Mouse (Mus musculus) neural tube, embryonic 14.5 days (tissue): Measurements from ENCODE around the gene Meox1. TPM values are rescaled to one million over a fixed set of nuclear protein-coding genes. Genes with fewer than 3 reads are reported as not detected.

Source experiments
- ATAC-seq: fragments of 200-750 bp; cut with Nextera tagmentation; 2 replicates; pipeline ENCODE4 v1.8.0; 2017; ENCODE audit warnings: low read depth, mild to moderate bottlenecking, moderate TSS enrichment, moderate library complexity
- H3K27ac ChIP-seq: fragments of 300-500 bp; sonication (generic); 2 replicates; pipeline ENCODE4 v1.5.1; 2014; ENCODE audit warnings: low read depth, mild to moderate bottlenecking, control low read depth, low read length, moderate library complexity, mixed read lengths
- H3K27me3 ChIP-seq: fragments of 300-500 bp; sonication (generic); 2 replicates; pipeline ENCODE4 v1.6.1; 2014; ENCODE audit warnings: low read length; ENCODE audit not compliant: control insufficient read depth, insufficient read depth
- H3K36me3 ChIP-seq: fragments of 300-500 bp; sonication (generic); 2 replicates; pipeline ENCODE4 v1.6.1; 2014; ENCODE audit warnings: low read length, mixed read lengths; ENCODE audit not compliant: control insufficient read depth, insufficient read depth
- H3K4me1 ChIP-seq: fragments of 300-500 bp; sonication (generic); 2 replicates; pipeline ENCODE4 v1.6.1; 2014; ENCODE audit warnings: low read length; ENCODE audit not compliant: control insufficient read depth, insufficient read depth
- H3K4me2 ChIP-seq: fragments of 300-500 bp; sonication (generic); 2 replicates; pipeline ENCODE4 v1.6.1; 2014; ENCODE audit warnings: mild to moderate bottlenecking, low read depth, low read length, control low read depth
- H3K4me3 ChIP-seq: fragments of 300-500 bp; sonication (generic); 2 replicates; pipeline ENCODE4 v1.5.1; 2014; ENCODE audit warnings: low read depth, low read length, control low read depth, mixed read lengths
- H3K9ac ChIP-seq: fragments of 300-500 bp; sonication (generic); replicated peaks from 2 replicates; pipeline ENCODE4 v1.6.1; 2014; ENCODE audit warnings: low read depth, mild to moderate bottlenecking, control low read depth, low read length, mixed read lengths
- H3K9me3 ChIP-seq: fragments of 300-500 bp; sonication (generic); 2 replicates; pipeline ENCODE4 v1.6.1; 2016; ENCODE audit warnings: low read length; ENCODE audit not compliant: control insufficient read depth
- WGBS: fragments of 180-500 bp; shearing (Covaris S2); extraction: QIAGEN DNeasy Blood & Tissue Kit; methylation state at CpG from one replicate; pipeline ENCODE4 v1.1.7; 2014; 5-methylcytosine and 5-hydroxymethylcytosine counted together
- polyA plus RNA-seq: library from polyadenylated mRNA; unstranded; fragments of >200 nt; fragmentation: Nextera tagmentation; extraction: Ambion mirVana; gene quantifications from 2 replicates; pipeline ENCODE4 v1.2.1, GENCODE M21; 2014

The Meox1 gene
- polyA plus RNA-seq, 1 experiment from 2014 or later: 0.37 TPM

DNA sequence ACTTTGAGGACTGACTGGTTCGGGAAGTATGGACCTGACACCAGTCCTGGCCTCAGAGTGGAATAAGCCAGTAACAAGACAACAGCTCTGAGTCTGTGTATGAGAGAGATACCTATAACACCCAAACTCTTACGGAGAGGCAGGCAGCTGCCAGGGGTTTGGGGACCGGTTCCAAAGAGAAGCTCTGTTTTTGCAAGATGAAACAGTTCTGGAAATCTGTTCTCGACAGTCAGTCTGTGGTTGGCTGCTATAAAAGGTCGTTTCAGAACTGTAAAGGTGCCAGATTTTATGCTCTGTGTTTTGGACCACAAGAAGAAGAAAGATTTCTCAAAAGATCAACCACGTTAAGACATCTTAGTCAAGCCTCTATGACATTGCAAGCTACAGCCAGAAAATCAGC is 5.4 kb downstream of the Meox1 start:
- ATAC-seq: no peak
- Histone ChIP-seq H3K9me3 (no peaks in the 10 kb centered on the region), H3K4me2 (no peak overlapping the region), H3K9ac (no peak overlapping the region), H3K36me3 (no peaks in the 10 kb centered on the region), H3K4me3 (no peak overlapping the region), H3K27me3 (no peaks in the 10 kb centered on the region), H3K27ac (no peak overlapping the region), H3K4me1 (peaks cover 9% of the 10 kb centered on the region)
- WGBS: 52% methylated on average over 6 of the region's 6 CpGs

DNA sequence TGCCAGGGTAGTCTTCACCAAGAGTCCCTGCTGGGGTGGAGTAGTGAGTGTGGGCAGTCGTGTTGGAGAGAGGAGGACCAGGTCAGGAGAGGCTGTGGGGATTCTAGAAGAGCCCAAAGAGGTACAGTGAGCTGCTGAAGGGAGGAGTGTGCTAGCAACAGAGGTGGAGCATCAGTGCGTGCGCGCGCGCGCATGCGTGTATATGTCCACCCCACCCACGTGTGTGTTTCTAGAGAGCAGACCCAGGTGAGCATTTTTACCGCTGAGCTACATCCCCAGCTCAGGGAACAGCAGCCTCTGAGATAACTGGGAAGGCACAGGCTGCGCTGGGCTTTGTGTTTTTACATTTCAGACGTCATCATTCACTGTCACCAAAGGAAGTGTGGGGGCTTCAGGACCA is 7.7 kb downstream of the Meox1 start:
- 80% methylated on average over 12 of the region's 12 CpGs for WGBS

DNA sequence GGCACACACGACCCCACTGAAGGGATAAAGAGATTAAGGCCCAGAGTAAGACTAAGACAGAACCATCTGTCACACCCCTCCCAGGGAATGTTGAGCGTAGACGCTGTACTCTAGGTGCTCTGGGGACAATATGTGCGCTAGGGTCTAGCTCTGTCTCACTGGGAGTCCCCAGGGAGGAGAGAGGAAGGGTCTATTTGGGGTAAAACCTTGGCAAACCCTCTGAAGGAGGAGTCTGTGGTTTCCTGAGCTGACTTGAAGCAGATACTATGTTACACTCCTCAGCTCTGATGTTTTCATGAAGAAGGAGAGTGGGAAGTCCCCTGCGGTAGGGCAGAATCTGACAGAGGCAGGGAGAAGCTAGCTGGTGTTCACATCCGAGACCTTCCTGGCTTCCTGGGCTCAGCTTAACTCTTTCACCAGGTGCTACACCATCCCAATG is 8.3 kb downstream of the Meox1 start:
- Histone ChIP-seq H3K9ac (no peak overlapping the region), H3K4me2 (no peak overlapping the region), H3K36me3 (no peaks in the 10 kb centered on the region), H3K4me3 (no peak overlapping the region), H3K4me1 (peaks cover 7% of the 10 kb centered on the region; the same call in 1 of the 2 replicates), H3K9me3 (no peaks in the 10 kb centered on the region), H3K27me3 (no peaks in the 10 kb centered on the region), H3K27ac (no peak overlapping the region)
- ATAC-seq: no peak
- 65% methylated on average over 6 of the region's 6 CpGs for WGBS

More for the DNA sequence above, 7.7 kb downstream of the Meox1 start:
- no peaks in the 10 kb centered on the region for H3K27me3 ChIP-seq
- no peak overlapping the region for H3K4me2 ChIP-seq
- H3K9me3 ChIP-seq: no peaks in the 10 kb centered on the region
- no peak overlapping the region for H3K4me3 ChIP-seq
- no peak overlapping the region for H3K9ac ChIP-seq
- ATAC-seq: no peak
- H3K36me3 ChIP-seq: no peaks in the 10 kb centered on the region
- H3K27ac ChIP-seq: no peak overlapping the region
- H3K4me1 ChIP-seq: peaks cover 9% of the 10 kb centered on the region

DNA sequence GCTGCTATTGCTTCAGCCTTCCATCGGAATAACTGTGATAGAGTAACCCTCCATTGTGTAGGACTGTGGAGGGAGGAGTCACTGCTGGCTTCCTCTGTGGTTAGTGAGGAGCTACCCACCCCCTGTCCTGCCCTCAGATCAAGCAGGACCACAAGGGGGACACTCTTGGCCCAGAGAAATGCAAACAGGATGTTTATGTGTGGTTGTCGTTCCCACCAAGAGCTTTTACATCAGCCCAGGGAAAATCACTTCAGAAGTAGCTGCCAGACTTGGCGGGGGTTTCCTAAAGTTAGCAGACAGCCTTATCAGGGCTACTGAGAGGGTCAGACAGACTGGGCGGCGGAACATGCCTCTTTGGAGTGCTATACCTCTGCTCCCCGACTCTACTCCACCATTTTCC is 8.9 kb downstream of the Meox1 start:
- H3K4me3 ChIP-seq: no peak overlapping the region
- H3K4me1 ChIP-seq: peaks cover 7% of the 10 kb centered on the region; the same call in 1 of the 2 replicates
- 61% methylated on average over 6 of the region's 6 CpGs for WGBS
- no peaks in the 10 kb centered on the region for H3K27me3 ChIP-seq
- H3K27ac ChIP-seq: no peak overlapping the region
- H3K9me3 ChIP-seq: no peaks in the 10 kb centered on the region
- no peak overlapping the region for H3K4me2 ChIP-seq
- H3K9ac ChIP-seq: no peak overlapping the region
- ATAC-seq: no peak
- no peaks in the 10 kb centered on the region for H3K36me3 ChIP-seq

DNA sequence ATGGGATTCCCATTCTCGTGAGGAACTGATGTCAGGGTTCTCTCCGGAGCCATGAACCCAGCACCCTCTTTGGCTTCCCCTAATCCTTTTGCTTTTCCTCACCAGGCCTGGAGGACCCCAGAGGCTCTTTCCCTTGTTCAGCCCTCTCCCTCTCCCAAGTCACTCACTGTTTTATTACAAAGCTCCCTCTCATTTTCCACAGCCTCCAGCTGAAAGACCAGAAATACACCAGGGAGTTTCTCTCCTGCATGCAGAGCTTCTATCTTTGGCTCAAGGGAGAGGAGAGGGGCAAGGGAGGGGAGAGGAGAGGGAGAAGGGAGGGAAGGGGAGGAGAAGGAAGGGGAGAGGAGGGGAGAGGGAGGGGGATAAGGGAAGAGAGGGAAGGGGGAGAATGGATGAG is 10.3 kb downstream of the Meox1 start:
- Histone ChIP-seq H3K9me3 (no peaks in the 10 kb centered on the region), H3K4me2 (no peak overlapping the region), H3K9ac (no peak overlapping the region), H3K36me3 (no peaks in the 10 kb centered on the region), H3K27me3 (no peaks in the 10 kb centered on the region), H3K27ac (no peak overlapping the region), H3K4me1 (peaks cover 7% of the 10 kb centered on the region; the same call in 1 of the 2 replicates), H3K4me3 (no peak overlapping the region)
- no peak for ATAC-seq
- 66% methylated on average over 2 of the region's 2 CpGs for WGBS

DNA sequence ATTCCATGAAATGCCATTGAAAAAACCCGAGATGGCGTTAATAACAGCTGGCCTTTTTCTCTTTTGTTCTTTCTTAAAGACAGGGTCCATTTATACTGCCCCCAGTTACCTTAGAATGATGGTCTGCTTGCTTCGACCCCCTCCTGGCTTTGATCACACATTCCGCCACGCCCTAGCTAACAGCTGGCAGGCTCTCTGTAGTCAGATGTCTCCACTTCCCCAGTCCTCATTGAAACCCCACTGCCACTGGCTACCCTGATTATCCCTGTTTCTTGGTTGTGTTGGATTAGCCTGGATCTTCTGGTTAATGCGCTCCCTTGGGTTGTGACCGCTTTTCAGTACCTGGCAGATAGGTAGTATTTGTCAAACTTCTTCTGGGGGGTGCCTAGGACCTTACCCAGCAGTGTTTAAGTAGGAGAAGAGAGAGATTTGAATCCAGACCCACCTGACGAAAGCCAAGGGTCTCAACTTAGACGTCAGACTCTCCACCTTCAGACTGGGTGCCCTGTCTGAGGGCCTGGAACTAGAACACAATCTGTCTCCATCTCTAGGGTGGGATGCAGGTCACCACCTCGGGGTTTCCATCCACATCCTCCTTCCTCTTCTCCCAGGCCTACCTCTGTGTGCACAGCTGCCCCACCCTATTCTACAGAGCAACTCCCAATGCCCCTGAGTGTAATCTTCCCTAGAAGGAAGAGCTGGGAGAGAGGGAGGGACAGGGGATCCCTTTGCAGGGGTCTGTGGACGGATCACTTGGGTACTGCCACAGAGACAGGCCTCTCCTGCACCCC is 11.5 kb downstream of the Meox1 start:
- 61% methylated on average over 11 of the region's 11 CpGs for WGBS
- H3K9ac ChIP-seq: no peak overlapping the region
- H3K4me2 ChIP-seq: no peak overlapping the region
- ATAC-seq: no peak
- peaks cover 11% of the 10 kb centered on the region; the same call in 1 of the 2 replicates for H3K4me1 ChIP-seq
- no peaks in the 10 kb centered on the region for H3K27me3 ChIP-seq
- H3K27ac ChIP-seq: no peak overlapping the region
- no peak overlapping the region for H3K4me3 ChIP-seq
- H3K9me3 ChIP-seq: no peaks in the 10 kb centered on the region
- no peaks in the 10 kb centered on the region for H3K36me3 ChIP-seq

DNA sequence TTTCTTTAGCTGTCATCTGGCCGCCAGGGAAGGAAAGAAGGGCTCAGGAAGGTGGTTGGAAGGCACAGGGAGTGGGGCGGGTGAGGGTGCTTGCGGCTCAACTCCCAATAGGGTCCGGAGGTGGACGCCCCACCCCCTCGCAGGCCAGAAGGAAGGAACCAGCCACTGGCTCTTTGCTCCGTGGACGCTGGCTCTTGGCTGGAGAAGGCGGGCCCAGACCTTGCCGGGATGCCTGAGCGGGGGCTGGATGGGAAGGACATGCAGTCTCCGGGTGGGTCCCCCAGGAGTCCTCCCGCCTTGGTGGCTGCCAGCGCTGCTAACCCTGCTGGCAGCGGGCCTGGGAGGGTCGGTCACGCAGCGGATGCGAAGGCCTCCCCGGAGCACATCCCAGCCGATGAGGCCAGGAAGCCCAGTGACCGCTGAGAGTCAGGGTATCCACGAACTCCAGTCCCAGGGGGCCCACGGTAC is 12.5 kb downstream of the Meox1 start:
- Histone ChIP-seq H3K27ac (no peak overlapping the region), H3K27me3 (no peaks in the 10 kb centered on the region), H3K9ac (no peak overlapping the region; the same call in 1 of the 2 replicates), H3K9me3 (no peaks in the 10 kb centered on the region), H3K4me3 (no peak overlapping the region; the same call in 1 of the 2 replicates), H3K4me2 (peak overlapping the region; percentile 35), H3K36me3 (no peaks in the 10 kb centered on the region), H3K4me1 (peaks cover 11% of the 10 kb centered on the region; the same call in 1 of the 2 replicates)
- 3% methylated on average over 24 of the region's 24 CpGs for WGBS
- ATAC-seq: no peak

DNA sequence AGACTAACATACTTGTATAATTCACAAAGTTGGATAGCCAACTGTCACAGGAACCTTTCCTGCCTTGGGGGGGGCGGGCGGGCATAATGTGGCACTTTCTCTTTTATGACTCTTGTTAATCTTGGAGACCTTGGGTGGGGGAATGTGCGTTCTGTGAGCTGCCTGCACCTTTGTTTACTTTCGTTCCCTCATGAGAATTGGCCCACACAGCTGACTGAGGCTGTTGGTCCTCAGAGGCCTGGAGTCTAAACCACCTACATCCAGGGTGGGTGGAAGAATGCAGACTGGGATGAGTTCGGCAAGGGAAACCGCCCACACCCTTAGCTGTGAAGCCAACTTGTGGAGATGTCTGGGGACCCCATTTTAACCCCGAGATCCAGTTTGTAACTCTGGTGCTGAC is 13.0 kb downstream of the Meox1 start:
- no peaks in the 10 kb centered on the region for H3K36me3 ChIP-seq
- H3K27me3 ChIP-seq: no peaks in the 10 kb centered on the region
- no peaks in the 10 kb centered on the region for H3K9me3 ChIP-seq
- WGBS: 60% methylated on average over 7 of the region's 7 CpGs
- peak overlapping the region; percentile 35; the same call in 1 of the 2 replicates for H3K4me2 ChIP-seq
- H3K4me3 ChIP-seq: no peak overlapping the region
- no peak for ATAC-seq
- H3K9ac ChIP-seq: no peak overlapping the region
- H3K27ac ChIP-seq: no peak overlapping the region
- peaks cover 11% of the 10 kb centered on the region; the same call in 1 of the 2 replicates for H3K4me1 ChIP-seq

DNA sequence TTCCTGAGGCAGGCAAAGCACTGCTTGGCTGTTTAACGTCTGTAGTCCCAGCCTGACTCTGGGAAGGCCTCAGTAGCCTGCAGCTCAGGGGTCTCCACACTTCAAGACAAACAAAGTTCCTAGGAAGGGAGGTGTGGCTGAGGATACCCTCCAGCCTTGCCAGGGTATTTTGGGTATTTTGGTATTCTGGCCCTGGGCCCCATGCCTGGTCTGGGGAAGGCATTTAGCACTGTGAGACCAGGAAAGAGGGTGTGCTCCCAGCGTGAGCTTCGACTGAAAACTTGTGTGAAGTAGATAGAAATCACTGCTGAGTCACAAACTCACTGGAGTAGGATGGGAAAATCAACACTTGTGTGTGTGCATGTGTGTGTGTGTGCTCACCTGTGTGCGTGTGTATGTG is 14.5 kb downstream of the Meox1 start:
- Histone ChIP-seq H3K4me2 (no peak overlapping the region), H3K4me3 (no peak overlapping the region), H3K36me3 (no peaks in the 10 kb centered on the region), H3K27me3 (no peaks in the 10 kb centered on the region), H3K9me3 (no peaks in the 10 kb centered on the region), H3K9ac (no peak overlapping the region), H3K4me1 (peaks cover 11% of the 10 kb centered on the region; the same call in 1 of the 2 replicates), H3K27ac (no peak overlapping the region)
- 71% methylated on average over 4 of the region's 4 CpGs for WGBS
- no peak for ATAC-seq
